Mouse (Mus musculus): ENCODE data around the gene Zfp541. TPM values are rescaled to one million over a fixed set of nuclear protein-coding genes. Genes with fewer than 3 reads are reported as not detected.

Gene Zfp541
- total and polyA plus RNA-seq, 3 experiments: 0.01 TPM; not detected in 2

- peaks cover 0 to 8% of the 10 kb centered on the region in 2 experiments; a peak in 2 of 4 replicates for H3K36me3 ChIP-seq (ENCODE audit: control insufficient read depth in 1 of 2, insufficient read depth in 2 of 2, low read length in 2 of 2)
- no peak overlapping the region for H3K27ac ChIP-seq (ENCODE audit: control insufficient read depth, low read depth, low read length)
- TF ChIP-seq JUND (IDR thresholded peaks at IDR 0.05; ENCODE audit: low read depth, low read length): no peak
- TF ChIP-seq NRF1 (IDR thresholded peaks at IDR 0.05; ENCODE audit: insufficient read depth, low read depth, low read length, poor library complexity, severe bottlenecking): no peak
- TF ChIP-seq GABPA (IDR thresholded peaks at IDR 0.05; ENCODE audit: low read depth, low read length): no peak
- TF ChIP-seq MXI1 (IDR thresholded peaks at IDR 0.05; ENCODE audit: low read depth, low read length): no peak
- no peak for TF ChIP-seq ELF1 (IDR thresholded peaks at IDR 0.05; ENCODE audit: low read depth, low read length)
- TF ChIP-seq ETS1 (IDR thresholded peaks at IDR 0.05; ENCODE audit: low read depth, low read length): no peak
- TF ChIP-seq SIN3A (IDR thresholded peaks at IDR 0.05; ENCODE audit: low read length): no peak
- TF ChIP-seq E2F4 (IDR thresholded peaks at IDR 0.05; ENCODE audit: borderline replicate concordance, low read depth, low read length): no peak
- TF ChIP-seq UBTF (IDR thresholded peaks at IDR 0.05; ENCODE audit: borderline replicate concordance, insufficient read depth, low read depth, low read length): no peak
- TF ChIP-seq ZKSCAN1 (IDR thresholded peaks at IDR 0.05; ENCODE audit: low read depth, low read length): no peak
- TF ChIP-seq CHD2 (IDR thresholded peaks at IDR 0.05; ENCODE audit: low read length): no peak
- TF ChIP-seq NELFE (IDR thresholded peaks at IDR 0.05; ENCODE audit: low read depth, low read length): no peak
- TF ChIP-seq GATA1 (IDR thresholded peaks at IDR 0.05; ENCODE audit: low read depth, low read length): no peak
- TF ChIP-seq EP300 (IDR thresholded peaks at IDR 0.05; ENCODE audit: low read depth in 1 of 2, low read length in 2 of 2): no peak
- no peak for TF ChIP-seq USF1 (IDR thresholded peaks at IDR 0.05; ENCODE audit: low read depth, low read length)
- TF ChIP-seq TCF12 (IDR thresholded peaks at IDR 0.05; ENCODE audit: low read depth, low read length): no peak
- no peak for TF ChIP-seq ZC3H11A (IDR thresholded peaks at IDR 0.05; ENCODE audit: low read depth, low read length)
- no peaks in the 10 kb centered on the region for H3K9me3 ChIP-seq (replicated peaks; ENCODE audit: insufficient read depth, low read length)
- H3K4me1 ChIP-seq (ENCODE audit: control insufficient read depth in 1 of 2, insufficient read depth in 2 of 2, low read length in 2 of 2): peaks cover 7% of the 10 kb centered on the region in 2 experiments; a peak in 3 of 4 replicates
- no peak overlapping the region for H3K9ac ChIP-seq (ENCODE audit: control insufficient read depth, low read depth, low read length, poor library complexity, severe bottlenecking)
- H3K4me3 ChIP-seq (ENCODE audit: control insufficient read depth in 1 of 2, insufficient read depth in 1 of 2, low read depth in 2 of 2, low read length in 2 of 2): no peak overlapping the region
- DNase-seq (ENCODE audit: low read depth, low spot score): no peak
- H3K27me3 ChIP-seq (ENCODE audit: control insufficient read depth in 1 of 2, insufficient read depth in 2 of 2, low read length in 2 of 2): no peaks in the 10 kb centered on the region
- H3K79me2 ChIP-seq (ENCODE audit: control insufficient read depth, insufficient read depth, low read length, poor library complexity): peaks cover 5% of the 10 kb centered on the region; the same call in 1 of the 2 replicates
These were observed 47.8 kb upstream of the Zfp541 start for GRCm38 (mm10) chr7:16013722-16014275.

- Histone ChIP-seq H3K4me1 (ENCODE audit: control insufficient read depth in 1 of 2, insufficient read depth in 2 of 2, low read length in 2 of 2) (peaks cover 10 to 12% of the 10 kb centered on the region in 2 experiments; a peak in 3 of 4 replicates), H3K36me3 (ENCODE audit: control insufficient read depth in 1 of 2, insufficient read depth in 2 of 2, low read length in 2 of 2) (peaks cover 0 to 16% of the 10 kb centered on the region in 2 experiments; a peak in 2 of 4 replicates), H3K9me3 (replicated peaks; ENCODE audit: insufficient read depth, low read length) (no peaks in the 10 kb centered on the region), H3K27me3 (ENCODE audit: control insufficient read depth in 1 of 2, insufficient read depth in 2 of 2, low read length in 2 of 2) (no peaks in the 10 kb centered on the region), H3K4me3 (ENCODE audit: control insufficient read depth in 1 of 2, insufficient read depth in 1 of 2, low read depth in 2 of 2, low read length in 2 of 2) (no peak overlapping the region), H3K79me2 (ENCODE audit: control insufficient read depth, insufficient read depth, low read length, poor library complexity) (peaks cover 5% of the 10 kb centered on the region; the same call in 1 of the 2 replicates), H3K27ac (ENCODE audit: control insufficient read depth, low read depth, low read length) (no peak overlapping the region), H3K9ac (ENCODE audit: control insufficient read depth, low read depth, low read length, poor library complexity, severe bottlenecking) (no peak overlapping the region)
- no peak for DNase-seq (ENCODE audit: low read depth, low spot score)
- TF ChIP-seq SIN3A (IDR thresholded peaks at IDR 0.05; ENCODE audit: low read length): no peak
- no peak for TF ChIP-seq UBTF (IDR thresholded peaks at IDR 0.05; ENCODE audit: borderline replicate concordance, insufficient read depth, low read depth, low read length)
- no peak for TF ChIP-seq MYB (IDR thresholded peaks at IDR 0.05; ENCODE audit: low read depth, low read length)
- TF ChIP-seq POLR2AphosphoS2 (IDR thresholded peaks at IDR 0.05; ENCODE audit: low read length): no peak
- TF ChIP-seq TAL1 (IDR thresholded peaks at IDR 0.05; ENCODE audit: low read length): no peak
- TF ChIP-seq MAFK (IDR thresholded peaks at IDR 0.05; ENCODE audit: borderline replicate concordance, low read depth, low read length): no peak
- no peak for TF ChIP-seq NELFE (IDR thresholded peaks at IDR 0.05; ENCODE audit: low read depth, low read length)
- no peak for TF ChIP-seq MXI1 (IDR thresholded peaks at IDR 0.05; ENCODE audit: low read depth, low read length)
- no peak for TF ChIP-seq CTCF (IDR thresholded peaks at IDR 0.05 in 2 of 3, conservative IDR thresholded peaks at IDR 0.05 in 1 of 3; ENCODE audit: control insufficient read depth in 1 of 3, insufficient read depth in 1 of 3, low read depth in 2 of 3, low read length in 3 of 3, poor library complexity in 1 of 3, severe bottlenecking in 1 of 3)
- no peak for TF ChIP-seq EP300 (IDR thresholded peaks at IDR 0.05; ENCODE audit: low read depth in 1 of 2, low read length in 2 of 2)
- no peak for TF ChIP-seq MAZ (IDR thresholded peaks at IDR 0.05; ENCODE audit: low read depth, low read length)
- TF ChIP-seq KAT2A (conservative IDR thresholded peaks at IDR 0.05; ENCODE audit: low read depth, low read length): no peak
- TF ChIP-seq ZNF384 (IDR thresholded peaks at IDR 0.05; ENCODE audit: low read depth, low read length): no peak
- no peak for TF ChIP-seq POLR2AphosphoS5 (IDR thresholded peaks at IDR 0.05; ENCODE audit: borderline replicate concordance, low read depth, low read length)
- TF ChIP-seq MYC (IDR thresholded peaks at IDR 0.05; ENCODE audit: low read depth, low read length): no peak
- no peak for TF ChIP-seq ELF1 (IDR thresholded peaks at IDR 0.05; ENCODE audit: low read depth, low read length)
These were observed 47.0 kb upstream of the Zfp541 start for GRCm38 (mm10) chr7:16014521-16015175.
